Mouse (Mus musculus): ENCODE results near the gene Krtcap2.
A peak's percentile ranks its signal among the peaks of the same experiment; 100 is the strongest.

Krtcap2 gene

DNA sequence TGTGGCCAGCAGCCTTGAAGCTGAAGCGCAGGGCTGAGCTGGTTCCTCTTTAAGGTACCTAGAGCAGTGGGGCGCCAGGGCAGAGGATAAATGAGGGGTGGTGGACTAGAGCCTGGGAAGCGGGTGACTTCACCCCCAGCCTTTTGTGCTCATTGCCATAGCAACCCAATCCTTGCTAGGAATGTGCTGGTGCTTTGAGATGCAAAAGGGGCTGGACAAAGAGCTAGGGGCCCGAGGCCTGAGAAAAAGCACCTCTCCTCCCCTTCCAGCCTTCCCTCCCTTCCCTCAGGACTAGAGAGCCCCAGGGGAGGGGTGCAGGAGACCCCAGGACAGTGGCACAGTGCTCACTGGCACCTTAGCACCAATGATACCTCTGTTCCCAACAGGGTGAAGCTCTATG, 19.8 kb upstream of the Krtcap2 start:
- no peak for DNase-seq

DNA sequence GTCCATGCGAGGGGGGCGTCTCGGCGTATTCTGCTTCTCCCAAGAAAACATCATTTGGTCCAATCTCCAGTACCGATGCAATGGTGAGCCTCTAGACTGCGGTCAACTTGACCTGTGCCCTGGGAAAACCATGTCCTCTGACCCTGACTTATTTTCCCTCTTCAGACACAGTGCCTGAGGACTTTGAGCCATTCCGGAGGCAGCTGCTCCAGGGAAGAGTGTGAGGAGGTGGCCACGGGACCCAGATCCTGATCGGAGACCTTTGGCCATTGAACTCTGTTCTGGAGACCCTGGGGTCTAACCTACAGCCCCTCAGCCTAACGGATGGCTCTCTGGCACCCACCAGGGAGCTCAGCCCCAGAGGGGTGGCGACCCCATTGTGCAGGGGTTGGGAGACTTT, 19.4 kb upstream of the Krtcap2 start:
- no peak for DNase-seq

DNA sequence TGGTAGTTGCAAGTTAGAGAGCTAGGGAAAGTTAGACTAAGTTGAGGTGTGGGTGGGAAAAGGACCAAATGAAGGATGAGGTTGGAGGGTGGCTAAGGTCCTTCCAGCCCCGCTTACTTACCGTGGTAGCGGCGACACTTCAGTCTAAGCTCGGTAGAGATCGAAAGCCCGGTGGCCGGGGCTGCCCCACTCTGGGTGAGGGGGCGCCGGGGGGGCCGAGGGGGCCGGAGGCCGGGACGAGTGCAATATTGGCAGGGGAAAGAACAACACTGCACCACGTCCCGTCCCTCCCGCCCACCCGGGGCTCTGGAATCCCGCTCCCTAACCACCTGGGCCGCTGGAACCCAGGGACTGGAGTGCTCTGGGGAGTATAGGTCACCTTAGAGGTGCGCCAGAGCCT, 18.9 kb upstream of the Krtcap2 start, which contains the start of gene Mtx1:
Gene Mtx1, minus strand, starts transcription at position 189 of the 400 bp plus-strand sequence.
- no peak for DNase-seq

DNA sequence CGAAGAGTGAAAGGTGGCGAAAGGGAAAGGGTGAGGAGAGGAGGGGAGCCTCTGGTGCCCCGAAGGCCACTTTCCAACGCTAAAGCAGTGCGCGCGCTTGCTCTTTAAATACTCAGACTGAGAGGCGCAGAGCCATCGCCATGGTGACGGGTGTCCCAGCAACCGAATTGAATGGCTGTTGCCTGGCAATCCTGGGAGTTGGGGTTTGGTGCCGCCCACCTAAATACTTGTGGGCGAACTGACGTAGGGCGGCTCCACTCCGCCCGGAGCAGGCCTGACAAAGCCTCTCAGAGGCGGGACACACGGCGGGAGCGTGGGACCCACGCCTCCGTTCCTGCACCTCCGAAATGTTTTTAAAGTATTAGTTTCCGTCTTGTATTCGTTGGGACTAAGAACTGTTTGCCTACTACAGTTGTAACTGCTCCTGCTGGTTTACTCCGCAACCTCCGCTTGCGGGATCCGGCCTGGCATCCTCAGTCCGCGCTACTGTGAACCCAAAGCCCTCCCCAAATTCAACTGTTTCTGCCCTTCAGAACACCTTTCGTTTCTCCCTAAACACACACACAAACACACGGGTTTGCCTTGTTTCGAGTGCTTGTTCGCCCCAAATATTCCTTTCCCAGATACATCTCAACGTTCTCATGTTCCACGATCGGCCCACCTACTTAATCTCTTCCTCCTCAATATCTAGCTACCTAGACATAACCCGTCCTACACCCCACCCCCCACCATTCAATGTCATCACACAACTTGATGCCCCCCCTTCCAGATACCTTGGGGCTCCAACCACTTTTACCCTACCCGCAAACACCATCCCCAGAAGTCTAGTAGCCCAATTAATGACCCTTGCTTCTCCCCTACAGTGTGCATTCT, 18.2 kb upstream of the Krtcap2 start:
- DNase-seq = no peak

- peak; percentile 77 for DNase-seq
Measured at GRCm38 (mm10) chr3:89228180-89228549, 17.6 kb upstream of the Krtcap2 start.

DNA sequence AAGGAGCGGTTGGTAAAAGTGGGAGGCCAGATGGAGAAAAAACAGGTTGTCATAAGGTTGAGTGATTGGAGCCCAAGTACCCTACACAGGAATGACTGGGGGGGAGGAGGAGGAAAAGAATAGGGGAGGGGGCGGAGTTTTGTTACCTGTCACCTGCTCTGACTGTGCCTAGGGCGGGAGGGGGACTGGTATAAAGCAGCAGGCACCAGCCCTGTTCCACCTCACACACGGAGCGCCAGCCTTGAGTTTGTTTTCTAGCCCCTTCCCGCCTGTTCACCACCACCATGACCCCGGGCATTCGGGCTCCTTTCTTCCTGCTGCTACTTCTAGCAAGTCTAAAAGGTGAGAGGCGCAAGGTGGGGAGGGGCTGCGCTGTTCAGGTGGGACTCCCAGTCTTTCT, 16.9 kb upstream of the Krtcap2 start, which contains the start of gene Muc1:
Gene Muc1, plus strand, starts transcription at position 222 of the 400 bp plus-strand sequence.
- DNase-seq = no peak

GRCm38 (mm10) chr3:89229276-89229675, 16.5 kb upstream of the Krtcap2 start:
- DNase-seq = no peak

GRCm38 (mm10) chr3:89230561-89230960, 15.2 kb upstream of the Krtcap2 start:
- DNase-seq = no peak

DNA sequence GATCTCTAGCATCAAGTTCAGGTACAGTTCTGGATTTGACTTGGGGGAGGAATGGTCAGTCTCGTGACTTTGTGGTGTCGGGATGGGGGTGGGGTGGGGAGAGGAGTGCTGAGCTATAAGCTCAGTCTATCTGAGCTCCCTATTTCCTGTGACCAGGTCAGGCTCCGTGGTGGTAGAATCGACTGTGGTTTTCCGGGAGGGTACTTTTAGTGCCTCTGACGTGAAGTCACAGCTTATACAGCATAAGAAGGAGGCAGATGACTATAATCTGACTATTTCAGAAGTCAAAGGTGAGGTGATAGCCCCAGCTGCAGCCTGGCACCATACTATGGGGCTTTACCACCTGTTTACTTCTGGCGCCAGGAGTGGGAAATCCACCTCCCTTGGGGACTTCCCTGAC, 14.4 kb upstream of the Krtcap2 start:
- DNase-seq = no peak

DNA sequence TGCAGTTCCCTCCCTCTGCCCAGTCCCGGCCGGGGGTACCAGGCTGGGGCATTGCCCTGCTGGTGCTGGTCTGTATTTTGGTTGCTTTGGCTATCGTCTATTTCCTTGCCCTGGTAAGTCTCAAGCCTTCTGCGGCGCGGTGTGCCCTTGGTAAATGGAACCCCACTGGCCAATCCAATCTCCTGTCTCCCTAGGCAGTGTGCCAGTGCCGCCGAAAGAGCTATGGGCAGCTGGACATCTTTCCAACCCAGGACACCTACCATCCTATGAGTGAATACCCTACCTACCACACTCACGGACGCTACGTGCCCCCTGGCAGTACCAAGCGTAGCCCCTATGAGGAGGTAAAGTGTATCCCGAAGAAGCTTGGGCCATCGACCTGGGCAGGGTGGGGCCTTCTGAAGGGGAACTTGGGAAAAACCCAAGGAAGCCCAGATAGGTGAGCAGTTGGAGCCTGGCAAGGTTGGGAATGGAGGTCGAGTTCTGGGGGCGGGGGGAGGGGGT, 13.9 kb upstream of the Krtcap2 start:
- DNase-seq = no peak

DNA sequence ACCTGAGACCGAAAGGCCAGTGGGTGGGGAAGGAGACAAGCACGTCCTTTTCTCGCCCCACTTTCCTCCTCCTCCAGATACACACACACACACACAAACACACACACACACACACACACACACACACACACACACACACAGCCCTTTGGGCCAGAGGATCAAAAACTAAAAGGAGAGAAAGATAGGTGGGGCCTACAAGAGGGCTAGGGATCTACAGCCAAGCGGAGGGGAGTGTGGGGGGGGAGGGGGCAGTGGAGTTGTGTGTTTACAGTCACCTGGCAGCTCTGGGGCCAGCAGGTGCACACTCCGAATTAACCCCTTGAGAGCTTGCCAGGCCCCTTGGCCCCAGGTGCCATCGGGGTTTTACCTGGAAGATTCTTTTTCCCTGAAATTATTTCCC, 13.2 kb upstream of the Krtcap2 start:
- DNase-seq = no peak

GRCm38 (mm10) chr3:89233562-89234110, 12.1 kb upstream of the Krtcap2 start:
- no peak for DNase-seq

DNA sequence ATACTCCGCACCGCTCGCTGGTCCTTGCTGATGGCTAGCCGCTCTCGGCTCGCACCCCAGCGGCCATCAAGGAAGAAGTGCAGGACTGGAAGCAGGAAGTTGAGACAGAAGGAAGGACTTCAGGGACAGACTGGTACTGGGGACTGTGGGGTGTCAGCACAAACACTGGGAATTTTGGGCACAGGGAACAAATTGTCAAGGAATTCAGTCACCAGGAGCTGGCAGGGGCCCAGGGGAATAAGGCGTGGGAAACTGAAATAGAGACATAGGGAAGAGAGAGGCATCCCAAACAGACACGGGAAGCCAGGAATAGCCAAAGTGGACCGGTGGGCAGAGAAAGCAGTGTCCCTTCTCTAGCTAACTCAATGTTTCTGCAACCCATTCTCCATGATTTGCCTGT, 9.2 kb upstream of the Krtcap2 start:
- DNase-seq = no peak

GRCm38 (mm10) chr3:89237682-89238081, 8.1 kb upstream of the Krtcap2 start:
- DNase-seq = no peak

- DNase-seq = no peak
Measured at GRCm38 (mm10) chr3:89238494-89238893, 7.3 kb upstream of the Krtcap2 start.

- peak; percentile 70 for DNase-seq
Measured at GRCm38 (mm10) chr3:89242331-89242895, 3.4 kb upstream of the Krtcap2 start.

- peak; percentile 67 for DNase-seq
Measured at GRCm38 (mm10) chr3:89243609-89244008, 2.2 kb upstream of the Krtcap2 start.

GRCm38 (mm10) chr3:89244158-89244981, 1.4 kb upstream of the Krtcap2 start:
- peak; percentile 76 for DNase-seq

DNA sequence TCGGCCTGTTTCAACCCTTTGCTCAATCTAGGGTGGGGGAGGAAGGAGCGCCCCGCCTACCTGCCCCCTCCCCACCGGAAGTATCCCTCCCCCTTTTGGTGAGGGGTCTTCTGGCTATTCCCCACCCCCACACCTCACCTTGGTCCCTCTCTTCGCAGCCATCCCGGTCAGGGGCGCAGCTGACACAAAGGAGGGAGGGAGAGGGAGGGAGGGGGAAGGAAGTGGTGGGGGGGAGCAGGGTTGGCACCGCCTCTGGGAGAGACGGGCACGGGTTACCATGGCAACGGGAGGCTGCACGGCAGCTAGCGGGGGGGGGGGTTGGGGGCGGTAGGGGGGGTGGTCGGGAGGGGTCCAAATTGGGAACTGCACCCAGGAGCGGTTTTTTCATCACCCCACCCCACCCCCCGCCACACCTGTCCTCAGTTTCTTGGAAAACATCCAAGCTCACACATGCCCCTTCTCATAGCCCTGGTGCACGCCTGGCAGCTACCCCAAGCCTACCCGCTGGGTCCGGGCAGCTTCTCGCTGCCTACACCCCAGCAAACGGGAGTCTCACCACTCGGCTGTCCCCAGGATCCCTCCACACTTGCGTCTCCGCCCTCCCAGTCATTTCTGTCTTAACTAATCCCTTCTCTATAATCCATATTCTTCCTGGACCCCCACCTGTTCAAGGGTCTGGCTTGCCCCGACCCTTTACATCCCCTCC, 631 bp upstream of the Krtcap2 start:
- DNase-seq = peak; percentile 90

DNA sequence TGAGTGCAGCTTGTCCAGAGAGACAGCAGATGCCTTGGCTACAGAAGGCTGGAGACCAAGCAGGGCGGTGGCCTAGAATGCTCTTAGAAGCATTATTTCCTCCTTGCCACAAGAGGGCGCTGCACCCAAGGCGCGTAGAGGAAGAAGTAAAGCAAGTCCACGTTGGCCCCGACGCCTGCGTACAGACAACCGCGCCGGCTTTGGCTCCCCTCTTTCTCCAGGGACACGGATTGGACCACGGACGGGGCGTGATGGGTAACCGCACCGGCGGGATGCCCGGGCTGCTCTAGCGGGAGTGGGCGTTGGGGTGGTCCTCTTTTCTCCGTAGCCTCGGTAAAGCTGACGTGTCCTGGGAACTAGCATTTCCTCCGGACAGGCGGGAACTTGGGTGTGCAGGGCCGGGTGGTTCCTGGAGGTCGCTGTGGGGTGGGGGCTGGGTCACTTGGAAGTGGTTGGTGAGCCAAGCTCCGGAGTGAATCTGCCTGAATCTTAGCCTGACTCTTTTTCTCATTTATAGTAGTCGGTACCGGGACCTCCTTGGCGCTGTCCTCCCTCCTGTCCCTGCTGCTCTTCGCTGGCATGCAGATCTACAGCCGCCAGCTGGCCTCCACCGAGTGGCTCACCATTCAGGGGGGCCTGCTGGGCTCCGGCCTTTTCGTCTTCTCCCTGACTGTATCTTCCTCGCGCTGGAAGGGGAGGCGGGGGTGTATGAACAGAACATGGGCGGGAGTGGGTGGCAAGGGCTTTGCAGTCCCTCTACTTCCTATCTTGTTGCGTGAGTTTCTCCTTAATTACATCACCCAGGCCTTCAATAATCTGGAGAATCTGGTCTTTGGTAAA, 715 bp downstream of the Krtcap2 start, which contains the start of gene Trim46:
Gene Trim46, minus strand, starts transcription at position 49 of the 840 bp plus-strand sequence.
- DNase-seq = peak; percentile 94

- DNase-seq = peak; percentile 25
Measured at GRCm38 (mm10) chr3:89247466-89247865, 1.7 kb downstream of the Krtcap2 start.

Data from cerebellum, adult 11-12 months (tissue).